ENCODE assay signal across 18 mouse cellular contexts in the genomic region with DNA sequence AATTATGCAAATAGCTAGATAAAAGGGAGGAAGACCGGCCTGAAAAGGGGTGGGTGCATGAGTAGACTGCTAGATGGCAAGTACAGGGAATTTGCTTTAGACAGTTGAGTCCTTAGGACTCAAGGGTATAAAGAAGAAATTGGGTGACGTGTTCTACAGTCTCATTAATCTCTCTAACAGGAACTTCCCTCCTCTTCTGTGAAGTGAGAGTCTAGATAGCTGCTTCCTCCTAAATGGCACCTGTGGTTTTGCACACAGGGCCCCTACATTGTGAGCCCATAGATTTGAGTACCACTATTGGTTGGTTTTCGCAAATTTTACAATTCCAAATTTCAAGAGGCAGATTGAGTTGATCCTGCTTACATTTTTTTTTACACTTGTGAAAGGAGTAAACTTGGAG.
"Had no signal": no experiment of that assay in that cellular context is flagged by ENCODE, and none has a peak within 500 bp of the region (broad histone marks: within the 10 kb centered on the region; RNA-seq: fewer than 3 reads in every experiment).

No protein-coding gene starts in this region.

- H3K4me1 ChIP-seq: kidney, embryonic 15.5 days; liver, embryonic 13.5 days; midbrain, embryonic 12.5 days; neural tube, embryonic 15.5 days; stomach, embryonic 15.5 days had no signal

- H3K27me3 ChIP-seq: kidney, embryonic 15.5 days; midbrain, embryonic 15.5 days; neural tube, embryonic 12.5 days; neural tube, embryonic 15.5 days; stomach, embryonic 15.5 days had no signal

- H3K27ac ChIP-seq: kidney, embryonic 15.5 days; left cerebral cortex, adult 2 months; liver, embryonic 13.5 days; midbrain, embryonic 12.5 days; midbrain, embryonic 15.5 days; neural tube, embryonic 12.5 days; neural tube, embryonic 15.5 days; stomach, embryonic 15.5 days had no signal

- H3K4me3 ChIP-seq: kidney, embryonic 15.5 days; left cerebral cortex, adult 2 months; liver, embryonic 13.5 days; midbrain, embryonic 12.5 days; midbrain, embryonic 15.5 days; neural tube, embryonic 12.5 days; neural tube, embryonic 15.5 days; stomach, embryonic 15.5 days had no signal

- ATAC-seq: midbrain, embryonic 15.5 days had no signal

- H3K36me3 ChIP-seq: kidney, embryonic 15.5 days; liver, embryonic 13.5 days; midbrain, embryonic 12.5 days; midbrain, embryonic 15.5 days; neural tube, embryonic 12.5 days; neural tube, embryonic 15.5 days; stomach, embryonic 15.5 days had no signal

- DNase-seq: kidney, postnatal 10 days; kidney, postnatal 36 days; layer of hippocampus, postnatal 36 days; liver, embryonic 13.5 days; lung, adult 2 months; lung, postnatal 14 days; lung, postnatal 4 days; right cerebral cortex, adult 18-20 months; right cerebral cortex, postnatal 14 days; right cerebral cortex, postnatal 4 days; thymus, postnatal 4 days had no signal
